Mouse (Mus musculus): Measurements from ENCODE around the gene Scrt2. TPM values are rescaled to one million over a fixed set of nuclear protein-coding genes. Genes with fewer than 3 reads are reported as not detected.

The Scrt2 gene
- polyA plus RNA-seq, 1 experiment, result not detected

- no peak for TF ChIP-seq GATA1 (IDR thresholded peaks at IDR 0.05; ENCODE audit: low read length)
- no peak for TF ChIP-seq TAL1 (IDR thresholded peaks at IDR 0.05; ENCODE audit: low read length)
- peaks cover 19% of the 10 kb centered on the region for H3K27me3 ChIP-seq (ENCODE audit: control insufficient read depth)
- no peaks in the 10 kb centered on the region for H3K36me3 ChIP-seq (ENCODE audit: control insufficient read depth)
- 0 out of 2 replicates have a peak, but pooled peaks cover 2% of the 10 kb centered on the region for H3K9me3 ChIP-seq (ENCODE audit: control insufficient read depth, low read length)
- no peak overlapping the region for H3K4me3 ChIP-seq (replicated peaks)
- peaks cover 24% of the 10 kb centered on the region for H3K4me1 ChIP-seq (ENCODE audit: control insufficient read depth)
Measured at GRCm38 (mm10) chr2:152128597-152128996, 47.3 kb downstream of the Scrt2 start.

GRCm38 (mm10) chr2:152129778-152130177 is 48.4 kb downstream of the Scrt2 start:
- peaks cover 25% of the 10 kb centered on the region for H3K27me3 ChIP-seq (ENCODE audit: control insufficient read depth)
- 0 out of 2 replicates have a peak, but pooled peaks cover 2% of the 10 kb centered on the region for H3K9me3 ChIP-seq (ENCODE audit: control insufficient read depth, low read length)
- no peaks in the 10 kb centered on the region for H3K36me3 ChIP-seq (ENCODE audit: control insufficient read depth)
- H3K4me3 ChIP-seq (replicated peaks), result no peak overlapping the region
- no peak for TF ChIP-seq GATA1 (IDR thresholded peaks at IDR 0.05; ENCODE audit: low read length)
- TF ChIP-seq TAL1 (IDR thresholded peaks at IDR 0.05; ENCODE audit: low read length), result no peak
- H3K4me1 ChIP-seq (ENCODE audit: control insufficient read depth), result peaks cover 12% of the 10 kb centered on the region

DNA sequence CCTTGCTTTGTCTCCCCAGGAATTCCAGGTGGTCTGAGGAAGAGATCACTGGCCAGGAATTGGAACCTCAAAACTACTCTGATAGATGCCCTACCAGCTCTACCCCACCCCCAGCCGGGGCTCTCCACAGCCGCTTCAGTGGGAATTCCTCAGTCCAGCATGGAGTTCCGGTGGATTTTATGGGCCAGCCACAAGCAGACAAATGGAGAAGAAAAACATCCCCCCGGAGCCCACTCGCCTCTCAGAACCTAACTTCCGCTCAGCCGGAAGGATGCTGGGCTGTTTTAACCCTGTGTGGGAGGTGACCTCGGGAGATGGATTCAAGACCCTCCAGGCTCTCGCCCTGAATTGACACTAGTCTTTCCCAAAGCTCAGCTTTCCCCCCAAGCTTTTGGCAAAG is 50.7 kb downstream of the Scrt2 start:
- Histone ChIP-seq H3K36me3 (ENCODE audit: control insufficient read depth) (no peaks in the 10 kb centered on the region), H3K9me3 (ENCODE audit: control insufficient read depth, low read length) (0 out of 2 replicates have a peak, but pooled peaks cover 2% of the 10 kb centered on the region), H3K4me1 (ENCODE audit: control insufficient read depth) (peaks cover 3% of the 10 kb centered on the region; the same call in 1 of the 2 replicates), H3K4me3 (replicated peaks) (no peak overlapping the region), H3K27me3 (ENCODE audit: control insufficient read depth) (peaks cover 34% of the 10 kb centered on the region)
- TF ChIP-seq TAL1 (IDR thresholded peaks at IDR 0.05; ENCODE audit: low read length) (no peak), GATA1 (IDR thresholded peaks at IDR 0.05; ENCODE audit: low read length) (no peak)

DNA sequence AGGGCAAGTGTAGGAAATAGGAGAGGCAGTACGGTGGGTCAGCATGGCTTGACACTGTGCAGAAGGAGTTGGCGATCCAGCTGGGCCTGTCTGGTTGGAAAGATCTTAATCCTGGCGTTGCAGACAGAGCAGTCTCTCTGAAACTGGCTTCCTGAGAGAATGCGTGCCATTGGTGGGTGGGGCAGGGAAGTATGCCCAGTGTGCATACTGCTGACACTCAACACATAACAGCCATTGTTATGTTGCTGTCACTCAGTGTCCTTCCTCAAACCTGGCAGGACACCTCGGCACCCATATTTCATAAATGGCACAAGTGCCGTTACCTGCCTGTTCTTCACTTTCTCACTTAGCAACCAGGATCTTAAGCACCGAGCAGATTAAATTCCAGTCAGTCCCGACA is 51.4 kb downstream of the Scrt2 start:
- no peak overlapping the region for H3K4me3 ChIP-seq (replicated peaks)
- TF ChIP-seq TAL1 (IDR thresholded peaks at IDR 0.05; ENCODE audit: low read length) (no peak), GATA1 (IDR thresholded peaks at IDR 0.05; ENCODE audit: low read length) (no peak)
- H3K4me1 ChIP-seq (ENCODE audit: control insufficient read depth), result peaks cover 3% of the 10 kb centered on the region; the same call in 1 of the 2 replicates
- peaks cover 40% of the 10 kb centered on the region for H3K27me3 ChIP-seq (ENCODE audit: control insufficient read depth)
- H3K9me3 ChIP-seq (ENCODE audit: control insufficient read depth, low read length), result 0 out of 2 replicates have a peak, but pooled peaks cover 2% of the 10 kb centered on the region
- no peaks in the 10 kb centered on the region for H3K36me3 ChIP-seq (ENCODE audit: control insufficient read depth)

DNA sequence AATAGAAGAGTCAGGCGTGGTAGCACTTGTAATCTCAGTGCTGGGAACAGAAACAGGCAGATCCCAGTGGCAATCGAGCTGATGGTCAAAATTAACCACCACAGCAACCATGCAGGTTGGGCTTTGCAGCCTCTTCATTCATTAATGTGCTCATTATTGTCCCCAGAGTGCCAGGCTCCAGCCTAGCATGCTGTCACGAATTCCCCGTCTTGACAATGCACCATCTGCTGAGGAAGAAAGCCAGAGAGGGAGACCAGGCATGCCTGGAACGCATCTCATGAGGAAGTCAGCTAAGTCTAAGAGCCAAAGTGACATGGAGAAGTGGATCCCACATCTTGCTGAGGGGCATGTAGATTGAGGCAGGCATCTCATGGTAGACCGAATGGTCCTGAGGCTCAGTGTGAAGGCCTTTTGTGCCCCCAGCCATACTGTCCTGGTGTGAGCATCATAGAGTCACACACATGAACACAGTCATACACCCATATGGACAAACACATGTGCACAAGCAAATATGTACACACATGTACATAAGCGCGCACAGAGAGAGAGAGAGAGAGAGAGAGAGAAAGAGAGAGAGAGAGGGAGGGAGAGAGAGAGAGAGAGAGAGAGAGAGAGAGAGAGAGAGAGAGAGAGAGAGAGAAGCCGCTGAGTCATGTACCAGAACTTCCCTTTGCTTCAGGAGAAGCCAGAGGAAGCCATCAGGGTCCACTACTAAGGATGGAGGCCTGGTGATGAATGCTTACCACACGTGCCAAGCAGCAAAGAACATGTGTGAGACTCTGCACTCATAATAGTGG is 58.1 kb downstream of the Scrt2 start:
- no peak for TF ChIP-seq TAL1 (IDR thresholded peaks at IDR 0.05; ENCODE audit: low read length)
- TF ChIP-seq GATA1 (IDR thresholded peaks at IDR 0.05; ENCODE audit: low read length), result no peak
- H3K9me3 ChIP-seq (ENCODE audit: control insufficient read depth, low read length), result peaks cover 4% of the 10 kb centered on the region; the same call in 1 of the 2 replicates
- no peaks in the 10 kb centered on the region for H3K36me3 ChIP-seq (ENCODE audit: control insufficient read depth)
- H3K4me3 ChIP-seq (replicated peaks), result no peak overlapping the region
- peaks cover 70% of the 10 kb centered on the region for H3K27me3 ChIP-seq (ENCODE audit: control insufficient read depth)
- H3K4me1 ChIP-seq (ENCODE audit: control insufficient read depth), result peaks cover 16% of the 10 kb centered on the region

- no peaks in the 10 kb centered on the region for H3K36me3 ChIP-seq (ENCODE audit: control insufficient read depth)
- H3K4me3 ChIP-seq (replicated peaks), result no peak overlapping the region
- peaks cover 4% of the 10 kb centered on the region; the same call in 1 of the 2 replicates for H3K9me3 ChIP-seq (ENCODE audit: control insufficient read depth, low read length)
- TF ChIP-seq TAL1 (IDR thresholded peaks at IDR 0.05; ENCODE audit: low read length), result no peak
- peaks cover 79% of the 10 kb centered on the region for H3K27me3 ChIP-seq (ENCODE audit: control insufficient read depth)
- peaks cover 16% of the 10 kb centered on the region for H3K4me1 ChIP-seq (ENCODE audit: control insufficient read depth)
Measured at GRCm38 (mm10) chr2:152140941-152141340, 59.6 kb downstream of the Scrt2 start.

DNA sequence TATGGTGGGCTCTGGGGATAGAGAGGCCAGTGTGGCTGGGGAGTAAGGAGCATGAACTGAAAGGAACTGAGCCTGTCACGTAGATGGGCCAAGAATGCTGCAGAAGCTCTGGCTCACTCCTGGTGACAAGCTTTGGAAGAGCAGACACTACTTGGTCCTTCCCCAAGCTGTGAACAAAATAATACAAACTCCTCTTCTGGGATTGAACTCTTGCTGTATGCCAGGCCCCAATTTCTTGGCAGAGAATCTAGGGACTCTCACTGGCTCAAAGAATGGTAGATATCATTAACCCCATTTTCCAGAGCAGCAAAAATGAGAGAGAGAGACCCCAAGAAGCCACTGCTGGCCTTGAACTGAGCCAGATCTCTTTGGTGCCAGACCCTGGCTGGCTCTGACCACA is 60.2 kb downstream of the Scrt2 start:
- no peak for TF ChIP-seq TAL1 (IDR thresholded peaks at IDR 0.05; ENCODE audit: low read length)
- no peak for TF ChIP-seq GATA1 (IDR thresholded peaks at IDR 0.05; ENCODE audit: low read length)
- Histone ChIP-seq H3K4me1 (ENCODE audit: control insufficient read depth) (peaks cover 16% of the 10 kb centered on the region), H3K9me3 (ENCODE audit: control insufficient read depth, low read length) (peaks cover 4% of the 10 kb centered on the region; the same call in 1 of the 2 replicates), H3K4me3 (replicated peaks) (no peak overlapping the region), H3K27me3 (ENCODE audit: control insufficient read depth) (peaks cover 76% of the 10 kb centered on the region), H3K36me3 (ENCODE audit: control insufficient read depth) (no peaks in the 10 kb centered on the region)

DNA sequence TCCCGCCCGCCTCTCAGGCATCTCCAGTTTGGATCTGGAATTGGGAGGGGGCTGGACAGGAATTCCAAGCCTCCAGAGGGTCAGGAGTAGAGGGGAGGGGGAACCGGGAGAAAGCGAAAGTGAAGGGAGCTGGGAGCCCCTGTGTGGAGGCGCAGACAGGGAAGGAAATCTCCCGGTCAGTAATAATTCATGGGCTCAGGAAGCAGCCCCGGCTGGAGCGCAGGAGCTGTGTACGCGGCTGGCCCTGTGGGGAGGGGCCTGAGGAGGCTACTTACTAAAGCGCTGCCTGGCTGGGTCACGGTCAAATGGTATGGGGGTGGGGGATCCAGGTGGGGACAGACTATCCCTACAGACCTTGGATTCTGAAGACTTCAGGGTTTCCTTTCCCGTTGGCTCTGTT is 60.7 kb downstream of the Scrt2 start:
- Histone ChIP-seq H3K27me3 (ENCODE audit: control insufficient read depth) (peaks cover 75% of the 10 kb centered on the region), H3K9me3 (ENCODE audit: control insufficient read depth, low read length) (peaks cover 4% of the 10 kb centered on the region; the same call in 1 of the 2 replicates), H3K36me3 (ENCODE audit: control insufficient read depth) (no peaks in the 10 kb centered on the region), H3K4me1 (ENCODE audit: control insufficient read depth) (peaks cover 16% of the 10 kb centered on the region), H3K4me3 (replicated peaks) (no peak overlapping the region)
- TF ChIP-seq TAL1 (IDR thresholded peaks at IDR 0.05; ENCODE audit: low read length), result no peak
- no peak for TF ChIP-seq GATA1 (IDR thresholded peaks at IDR 0.05; ENCODE audit: low read length)

- TF ChIP-seq TAL1 (IDR thresholded peaks at IDR 0.05; ENCODE audit: low read length) (no peak), GATA1 (IDR thresholded peaks at IDR 0.05; ENCODE audit: low read length) (no peak)
- Histone ChIP-seq H3K9me3 (ENCODE audit: control insufficient read depth, low read length) (peaks cover 4% of the 10 kb centered on the region; the same call in 1 of the 2 replicates), H3K4me3 (replicated peaks) (no peak overlapping the region), H3K4me1 (ENCODE audit: control insufficient read depth) (peaks cover 16% of the 10 kb centered on the region), H3K27me3 (ENCODE audit: control insufficient read depth) (peaks cover 70% of the 10 kb centered on the region), H3K36me3 (ENCODE audit: control insufficient read depth) (no peaks in the 10 kb centered on the region)
Measured at GRCm38 (mm10) chr2:152142571-152142970, 61.2 kb downstream of the Scrt2 start.

Measured in erythroblast, embryonic 14.5 days (primary cell).